Mouse (Mus musculus) kidney, adult 2 months (tissue): ENCODE results near the gene Egfr.

Experiments used
- CTCF ChIP-seq: fragments of 200-500 bp; conservative IDR thresholded peaks from 2 replicates; pipeline ENCODE4 v1.5.1; 2011; ENCODE audit warnings: low read depth, mild to moderate bottlenecking, control low read depth, low read length, moderate library complexity, mixed read lengths; ENCODE audit not compliant: insufficient read depth, insufficient read length
- POLR2A ChIP-seq: fragments of 200-500 bp; IDR thresholded peaks from one replicate; pipeline ENCODE4 v1.6.1; 2011; ENCODE audit warnings: low read depth, low read length, control low read depth

- no peak for TF ChIP-seq CTCF
- TF ChIP-seq POLR2A: no peak
Measured at GRCm38 (mm10) chr11:16843889-16844568, 92.0 kb downstream of the Egfr start.
